Mouse (Mus musculus) megakaryocyte, embryonic 14.5 days (primary cell): Measurements from ENCODE around the gene Gm20683. TPM values are rescaled to one million over a fixed set of nuclear protein-coding genes. Genes with fewer than 3 reads are reported as not detected.
"Not testable (repeated sequence)": the region's sequence is repeated elsewhere in the genome, so short reads cannot be mapped to it uniquely, and the experiment has no call there.

Experiments used
- H3K27me3 ChIP-seq: replicated peaks from 2 replicates; pipeline ENCODE3; 2012; ENCODE audit warnings: inconsistent platforms
- H3K36me3 ChIP-seq: replicated peaks from 2 replicates; pipeline ENCODE3; 2012; ENCODE audit warnings: low read length, inconsistent platforms, mixed read lengths
- H3K4me1 ChIP-seq: 2 replicates; pipeline ENCODE4 v1.6.1; 2012; ENCODE audit warnings: inconsistent platforms
- H3K4me3 ChIP-seq: replicated peaks from 2 replicates; pipeline ENCODE3; 2012; ENCODE audit warnings: moderate library complexity, mild to moderate bottlenecking, inconsistent platforms
- H3K9me3 ChIP-seq: 2 replicates; pipeline ENCODE4 v1.6.1; 2012; ENCODE audit warnings: inconsistent platforms
- FLI1 ChIP-seq: IDR thresholded peaks from 2 replicates; pipeline ENCODE4 v1.6.1; 2012; ENCODE audit warnings: low read length, inconsistent platforms, mixed read lengths
- GATA1 ChIP-seq: IDR thresholded peaks from 3 replicates; pipeline ENCODE4 v1.6.1; 2012; ENCODE audit warnings: mixed read lengths, low read length, inconsistent platforms, borderline replicate concordance
- polyA plus RNA-seq: library from polyadenylated mRNA; stranded (reverse); fragments of >175 nt; gene quantifications from 2 replicates; pipeline ENCODE4 v1.2.3, GENCODE M21; 2012; ENCODE audit warnings: low replicate concordance; ENCODE audit not compliant: insufficient read depth

Gm20683 gene
- polyA plus RNA-seq, 1 experiment = 3.0 TPM

DNA sequence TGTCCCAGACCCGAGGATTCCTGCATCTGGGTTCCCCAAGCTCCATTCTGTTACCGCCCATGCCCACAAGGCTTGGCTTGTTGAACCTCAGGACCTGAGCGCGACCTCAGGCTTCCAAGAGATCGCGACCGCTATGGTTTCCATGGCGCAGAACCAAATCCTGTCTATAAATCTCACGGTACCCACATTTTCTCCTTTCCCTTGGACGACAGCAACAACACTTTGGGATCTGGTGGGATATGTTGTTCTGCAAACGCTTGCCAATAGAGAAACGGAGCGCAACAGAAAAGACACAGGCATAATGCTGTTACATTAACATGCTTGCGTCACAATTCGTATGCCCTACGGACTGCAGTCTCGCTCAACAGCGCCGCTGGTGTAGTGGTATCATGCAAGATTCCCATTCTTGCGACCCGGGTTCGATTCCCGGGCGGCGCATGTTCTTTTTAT, 33.2 kb upstream of the Gm20683 start, which contains the start of gene Mettl26:
Mettl26 (plus strand) TSS at position 354 of the 450 bp plus-strand sequence.
- Histone ChIP-seq H3K36me3 (peaks cover 28% of the 10 kb centered on the region), H3K9me3 (no peaks in the 10 kb centered on the region), H3K4me3 (peak within 1 kb of the TSS; percentile 100), H3K27me3 (no peaks in the 10 kb centered on the region), H3K4me1 (peaks cover 55% of the 10 kb centered on the region)
- TF ChIP-seq FLI1 (no peak), GATA1 (no peak)

DNA sequence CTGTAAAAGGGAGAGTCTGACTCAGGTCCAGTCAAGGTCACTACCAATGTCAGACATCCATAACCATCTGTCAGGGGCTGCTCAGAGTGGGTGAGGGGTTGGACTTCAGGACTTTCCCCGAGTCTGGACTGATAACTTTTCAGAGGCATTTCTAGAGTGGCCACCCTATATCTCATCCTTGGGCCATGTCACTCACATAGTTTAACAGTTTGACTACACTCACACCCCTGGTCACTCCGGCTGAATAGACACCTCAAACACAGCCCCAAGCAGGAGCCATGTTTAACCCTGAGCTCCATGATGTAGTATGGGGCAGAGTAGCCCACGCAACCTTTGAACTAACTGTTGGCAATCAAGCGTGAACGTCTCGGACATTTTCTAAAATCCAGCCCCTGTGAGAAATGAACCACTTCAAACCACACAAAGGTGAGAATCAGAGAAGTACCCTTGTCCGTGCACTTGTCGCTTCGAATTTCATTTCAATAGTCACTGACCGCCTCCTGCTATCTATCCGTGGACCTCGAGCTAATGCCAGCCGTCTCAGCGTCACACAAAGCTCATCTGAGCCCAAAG, 32.7 kb upstream of the Gm20683 start:
- no peaks in the 10 kb centered on the region for H3K9me3 ChIP-seq
- peaks cover 23% of the 10 kb centered on the region for H3K36me3 ChIP-seq
- peaks cover 53% of the 10 kb centered on the region for H3K4me1 ChIP-seq
- peak overlapping the region; percentile 100 for H3K4me3 ChIP-seq
- TF ChIP-seq FLI1 = no peak
- no peak for TF ChIP-seq GATA1
- no peaks in the 10 kb centered on the region for H3K27me3 ChIP-seq

DNA sequence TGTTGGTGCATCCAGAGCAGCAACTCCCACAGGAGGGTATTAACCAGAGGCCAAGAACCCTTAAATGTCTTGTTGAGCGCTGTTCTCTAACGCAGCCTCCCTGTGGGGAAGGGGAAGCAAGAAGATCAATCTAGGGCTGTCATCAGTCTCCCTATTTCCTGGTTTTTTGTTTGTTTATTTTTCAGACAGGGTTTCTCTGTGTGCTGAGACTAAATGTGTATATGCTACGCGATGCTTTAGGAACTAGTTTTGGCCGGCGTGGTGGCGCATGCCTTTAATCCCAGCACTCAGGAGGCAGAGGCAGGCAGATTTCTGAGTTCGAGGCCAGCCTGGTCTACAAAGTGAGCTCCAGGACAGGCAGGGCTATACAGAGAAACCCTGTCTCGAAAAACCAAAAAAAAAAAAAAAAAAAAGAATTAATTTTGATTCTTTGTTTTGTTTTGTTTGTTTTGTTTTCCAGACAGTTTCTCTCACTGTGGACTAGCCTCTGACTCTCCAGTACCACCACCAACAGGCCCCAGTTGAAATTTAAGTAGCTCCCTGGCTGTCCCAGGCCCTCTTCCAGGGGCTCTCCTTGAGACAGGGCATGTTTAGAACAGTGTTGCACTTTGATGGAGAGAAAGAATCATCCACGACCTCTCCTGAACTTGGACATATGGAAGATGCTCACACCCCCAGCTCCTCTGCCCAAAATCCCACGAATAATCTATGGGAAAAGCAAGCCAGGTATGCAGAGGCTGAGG, 32.0 kb upstream of the Gm20683 start:
- Histone ChIP-seq H3K4me3 (peak overlapping the region; percentile 100), H3K4me1 (peaks cover 55% of the 10 kb centered on the region), H3K36me3 (peaks cover 16% of the 10 kb centered on the region), H3K9me3 (no peaks in the 10 kb centered on the region), H3K27me3 (no peaks in the 10 kb centered on the region)
- TF ChIP-seq FLI1 (no peak), GATA1 (no peak)

DNA sequence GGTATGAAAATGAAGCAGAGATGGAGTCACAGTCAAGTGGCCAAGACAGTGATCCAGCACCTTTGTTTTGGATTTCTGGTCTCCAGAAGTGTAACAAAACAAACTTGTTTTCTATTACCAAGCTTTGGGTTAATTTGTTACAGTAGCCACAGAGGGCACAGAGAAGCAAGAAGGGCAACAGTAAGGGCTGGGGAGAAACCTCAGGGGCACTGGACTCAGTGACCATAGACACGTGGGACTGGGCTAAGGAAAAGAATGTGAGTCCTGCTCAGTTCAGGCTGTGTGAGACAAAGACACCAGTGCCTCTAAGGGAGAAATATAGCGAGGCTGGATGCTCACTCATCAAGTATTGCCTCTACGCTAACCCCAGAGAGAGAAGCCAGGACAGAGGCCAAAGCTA, 31.1 kb upstream of the Gm20683 start:
- Histone ChIP-seq H3K36me3 (peaks cover 7% of the 10 kb centered on the region), H3K4me3 (no peak overlapping the region), H3K4me1 (peaks cover 64% of the 10 kb centered on the region), H3K27me3 (no peaks in the 10 kb centered on the region), H3K9me3 (no peaks in the 10 kb centered on the region)
- TF ChIP-seq GATA1 (no peak), FLI1 (no peak)

DNA sequence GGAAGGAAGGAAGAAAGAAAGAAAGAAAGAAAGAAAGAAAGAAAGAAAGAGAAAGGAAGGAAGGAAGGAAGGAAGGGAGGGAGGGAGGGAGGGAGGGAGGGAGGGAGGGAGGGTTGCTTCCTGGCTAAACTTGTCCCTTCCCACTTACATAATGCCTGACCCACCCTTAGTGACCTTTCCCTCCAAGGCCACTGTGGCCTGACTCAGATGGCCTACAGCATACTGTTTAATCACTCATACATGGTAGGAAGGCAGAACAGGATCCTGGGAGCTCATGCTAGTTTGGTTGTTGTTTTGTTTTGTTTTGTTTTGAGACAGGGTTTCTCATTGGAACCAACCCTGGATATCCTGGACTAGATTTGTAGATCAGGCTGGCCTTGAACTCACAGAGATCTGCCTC, 30.0 kb upstream of the Gm20683 start:
- not testable (repeated sequence) for H3K27me3 ChIP-seq, H3K36me3 ChIP-seq, H3K4me3 ChIP-seq, H3K9me3 ChIP-seq
- H3K4me1 ChIP-seq = peaks cover 68% of the 10 kb centered on the region

DNA sequence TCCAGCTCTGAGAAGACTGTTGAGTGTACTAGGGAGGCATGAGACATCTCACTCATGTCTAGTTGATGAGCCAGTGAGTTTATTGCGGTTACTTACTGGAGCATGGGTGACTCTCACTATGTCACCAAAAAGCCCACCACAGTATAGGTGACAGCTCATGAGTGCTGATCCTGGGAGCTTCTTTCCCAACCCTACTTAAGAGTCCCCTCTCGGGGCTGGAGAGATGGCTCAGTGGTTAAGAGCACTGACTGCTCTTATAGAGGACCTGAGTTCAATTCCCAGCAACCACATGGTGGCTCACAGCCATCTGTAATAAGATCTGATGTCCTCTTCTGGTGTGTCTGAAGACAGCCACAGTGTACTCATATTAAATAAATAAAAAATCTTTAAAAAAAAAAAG, 28.4 kb upstream of the Gm20683 start:
- no peak for TF ChIP-seq FLI1
- H3K27me3 ChIP-seq = no peaks in the 10 kb centered on the region

DNA sequence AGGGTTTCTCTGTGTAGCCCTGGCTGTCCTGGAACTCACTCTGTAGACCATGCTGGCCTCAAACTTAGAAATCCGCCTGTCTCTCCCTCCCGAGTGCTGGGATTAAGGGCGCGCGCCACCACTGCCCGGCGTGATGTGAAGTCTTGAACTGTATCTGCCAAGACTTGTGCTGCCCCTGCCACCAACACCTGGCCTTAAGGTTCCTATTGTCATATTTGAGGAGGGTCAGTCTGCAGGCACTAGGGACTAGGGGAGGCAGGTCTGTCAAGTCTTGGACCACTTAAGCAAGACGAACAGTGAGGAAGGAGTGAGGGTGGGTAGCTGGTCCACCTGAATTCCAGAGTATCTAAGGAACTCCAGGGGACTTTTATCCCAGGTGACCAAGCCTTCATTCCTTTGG, 27.9 kb upstream of the Gm20683 start:
- peaks cover 66% of the 10 kb centered on the region for H3K4me1 ChIP-seq
- H3K36me3 ChIP-seq = peaks cover 13% of the 10 kb centered on the region
- no peaks in the 10 kb centered on the region for H3K27me3 ChIP-seq
- H3K9me3 ChIP-seq = no peaks in the 10 kb centered on the region
- TF ChIP-seq FLI1 = no peak
- TF ChIP-seq GATA1 = no peak
- no peak overlapping the region for H3K4me3 ChIP-seq

More for the DNA sequence above, 28.4 kb upstream of the Gm20683 start:
- H3K4me3 ChIP-seq = no peak overlapping the region
- no peaks in the 10 kb centered on the region for H3K9me3 ChIP-seq
- H3K4me1 ChIP-seq = peaks cover 67% of the 10 kb centered on the region
- H3K36me3 ChIP-seq = peaks cover 8% of the 10 kb centered on the region

DNA sequence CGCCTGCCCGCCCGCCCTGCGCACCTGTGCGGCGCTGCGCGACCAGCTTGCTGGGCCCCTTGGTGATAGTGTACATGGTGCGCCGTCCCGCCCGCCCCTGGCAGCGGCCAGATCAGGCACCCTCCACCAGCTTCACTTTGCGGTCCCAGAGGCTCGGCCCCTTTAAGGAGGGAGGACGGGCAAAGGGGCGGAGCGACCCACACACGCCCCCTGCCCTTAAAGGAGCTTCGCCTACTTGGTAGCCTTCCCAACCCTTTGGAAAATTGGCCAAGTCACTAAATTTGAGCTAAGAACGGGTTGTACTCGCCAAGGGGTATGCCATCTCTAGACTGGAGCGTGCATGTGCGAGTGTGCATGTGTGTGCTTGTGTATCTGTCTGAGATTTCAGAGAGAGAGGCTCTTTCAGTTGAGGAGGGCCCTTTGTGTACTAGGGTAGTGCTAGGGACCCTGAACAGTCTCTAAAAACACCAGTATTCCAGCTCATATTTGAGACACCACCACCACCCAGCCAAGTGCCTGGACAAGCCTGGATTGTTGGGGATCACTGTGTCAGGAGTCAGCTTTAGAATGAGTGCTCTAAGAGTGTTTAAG, 27.1 kb upstream of the Gm20683 start, which contains the start of gene Mcrip2:
Mcrip2 (minus strand) TSS at position 164 of the 591 bp plus-strand sequence.
- Histone ChIP-seq H3K9me3 (no peaks in the 10 kb centered on the region), H3K4me3 (peak within 1 kb of the TSS; percentile 94), H3K36me3 (peaks cover 21% of the 10 kb centered on the region), H3K27me3 (no peaks in the 10 kb centered on the region), H3K4me1 (peaks cover 66% of the 10 kb centered on the region)
- TF ChIP-seq GATA1 (no peak), FLI1 (no peak)

DNA sequence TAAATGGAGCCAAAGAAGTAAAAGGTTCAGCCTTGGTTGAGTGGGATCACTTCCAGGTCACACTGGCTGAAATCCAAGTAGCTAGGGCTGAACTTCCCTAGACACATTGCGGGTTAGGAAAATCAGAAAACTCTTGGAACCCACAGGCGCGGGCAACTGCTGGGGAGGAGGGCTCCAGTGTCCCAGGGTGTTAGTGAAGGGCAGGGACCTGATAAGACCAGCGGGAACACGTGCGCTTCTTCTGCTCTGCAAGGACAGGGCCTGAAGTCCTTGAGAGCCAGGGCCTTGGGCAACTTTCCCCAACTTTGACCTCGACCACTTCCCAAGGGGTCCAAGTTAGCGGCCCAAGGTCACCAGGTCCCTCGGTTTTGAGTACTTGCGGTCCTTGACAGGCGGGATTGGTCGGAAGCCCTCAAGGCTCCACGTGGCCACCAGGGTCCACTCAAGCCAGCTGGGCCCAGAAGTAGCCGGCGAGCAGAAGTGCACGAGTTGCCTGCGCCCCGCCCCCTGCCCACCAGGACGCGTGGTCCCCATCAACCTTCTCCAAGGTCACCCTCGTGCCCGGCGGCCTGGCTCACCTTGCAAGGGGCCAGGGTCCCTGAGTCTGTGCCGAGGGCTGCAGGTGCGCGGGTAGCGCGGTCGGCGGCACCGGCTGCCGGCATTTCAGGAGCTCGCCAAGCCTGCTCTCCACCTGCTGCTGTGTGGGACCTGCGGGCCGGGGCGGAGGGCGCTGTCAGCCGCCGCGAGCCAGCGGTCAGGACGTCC, 26.5 kb upstream of the Gm20683 start:
- H3K36me3 ChIP-seq = peaks cover 24% of the 10 kb centered on the region
- peak overlapping the region; percentile 94 for H3K4me3 ChIP-seq
- peaks cover 68% of the 10 kb centered on the region for H3K4me1 ChIP-seq
- H3K27me3 ChIP-seq = no peaks in the 10 kb centered on the region
- no peak for TF ChIP-seq FLI1
- TF ChIP-seq GATA1 = no peak
- no peaks in the 10 kb centered on the region for H3K9me3 ChIP-seq

DNA sequence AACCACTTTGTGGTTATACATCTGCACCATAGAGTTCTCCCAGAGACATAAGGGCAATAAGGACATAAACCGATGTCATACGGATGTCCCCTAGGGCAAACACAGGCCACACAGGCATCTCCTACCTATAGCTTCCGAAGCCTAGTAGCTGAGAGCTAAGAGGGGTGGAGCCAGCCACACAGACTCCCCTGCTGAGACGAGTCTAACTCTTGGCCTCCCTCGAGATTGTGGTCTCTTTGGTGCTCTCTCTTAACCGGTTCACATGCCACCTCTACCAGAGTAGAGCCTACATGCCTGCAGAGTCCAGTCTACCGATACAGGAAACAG, 25.9 kb upstream of the Gm20683 start:
- H3K27me3 ChIP-seq = no peaks in the 10 kb centered on the region
- H3K36me3 ChIP-seq = peaks cover 24% of the 10 kb centered on the region
- H3K4me1 ChIP-seq = peaks cover 69% of the 10 kb centered on the region
- TF ChIP-seq FLI1 = no peak
- TF ChIP-seq GATA1 = no peak
- H3K4me3 ChIP-seq = peak overlapping the region; percentile 94
- H3K9me3 ChIP-seq = no peaks in the 10 kb centered on the region
